8 mouse cellular contexts compared by ENCODE assay signal in genomic region chr7:47014564-47015389, GRCm38 (mm10). TPM values are rescaled to one million over a fixed set of nuclear protein-coding genes. Genes with fewer than 3 reads are reported as not detected.
DNase-seq lines count a peak whose midpoint lies in the region; ATAC-seq and TF ChIP-seq lines count a peak whose summit lies in the region.

No protein-coding gene starts in this region.

- no peak overlapping the region for H3K9ac ChIP-seq in kidney, postnatal 0 days (ENCODE audit: low read depth, low read length)
- H3K9ac ChIP-seq in embryonic facial prominence, embryonic 15.5 days = no peak overlapping the region
- no peak overlapping the region for H3K9ac ChIP-seq in intestine, embryonic 14.5 days (ENCODE audit: low read length)

- H3K9me3 ChIP-seq in kidney, postnatal 0 days (replicated peaks; ENCODE audit: low read length) = no peaks in the 10 kb centered on the region
- H3K9me3 ChIP-seq in embryonic facial prominence, embryonic 15.5 days (replicated peaks) = no peaks in the 10 kb centered on the region
- H3K9me3 ChIP-seq in intestine, embryonic 14.5 days (ENCODE audit: control insufficient read depth, low read length) = no peaks in the 10 kb centered on the region
- no peaks in the 10 kb centered on the region for H3K9me3 ChIP-seq in megakaryocyte, embryonic 14.5 days

- no peak for TF ChIP-seq CTCF in kidney, postnatal 0 days (IDR thresholded peaks at IDR 0.05; ENCODE audit: low read depth)

- DNase-seq in kidney, postnatal 0 days (ENCODE audit: low spot score) = peak; percentile 33
- no peak for DNase-seq in kidney, postnatal 14 days
- DNase-seq in intestine, embryonic 14.5 days (ENCODE audit: low spot score) = no peak
- no peak for DNase-seq in thymus, postnatal 4 days
- DNase-seq in layer of hippocampus, adult 9-11 months = no peak
- no peak for DNase-seq in frontal cortex, postnatal 14 days (ENCODE audit: low spot score in 2 of 2)

- no peaks in the 10 kb centered on the region for H3K36me3 ChIP-seq in kidney, postnatal 0 days (ENCODE audit: insufficient read depth, low read length)
- no peaks in the 10 kb centered on the region for H3K36me3 ChIP-seq in embryonic facial prominence, embryonic 15.5 days
- no peaks in the 10 kb centered on the region for H3K36me3 ChIP-seq in intestine, embryonic 14.5 days (ENCODE audit: control insufficient read depth, insufficient read depth, low read length)
- H3K36me3 ChIP-seq in megakaryocyte, embryonic 14.5 days (replicated peaks; ENCODE audit: low read length) = no peaks in the 10 kb centered on the region

- peak overlapping the region; percentile 63; the same call in 1 of the 2 replicates for H3K27ac ChIP-seq in kidney, postnatal 0 days
- 0 out of 2 replicates have a peak overlapping the region, but pooled peaks have one; percentile 63 for H3K27ac ChIP-seq in embryonic facial prominence, embryonic 15.5 days (replicated peaks)
- peak overlapping the region; percentile 38; the same call in 1 of the 2 replicates for H3K27ac ChIP-seq in intestine, embryonic 14.5 days (ENCODE audit: low read depth)

- 50% methylated on average over 10 of the region's 11 CpGs for WGBS in kidney, postnatal 0 days
- 59% methylated on average over 11 of the region's 11 CpGs for WGBS in embryonic facial prominence, embryonic 15.5 days
- WGBS in intestine, embryonic 14.5 days = 54% methylated on average over 10 of the region's 11 CpGs

- peaks cover 5% of the 10 kb centered on the region; the same call in 1 of the 2 replicates for H3K4me1 ChIP-seq in kidney, postnatal 0 days (replicated peaks; ENCODE audit: insufficient read depth, low read length)
- H3K4me1 ChIP-seq in embryonic facial prominence, embryonic 15.5 days = peaks cover 6% of the 10 kb centered on the region
- H3K4me1 ChIP-seq in intestine, embryonic 14.5 days (replicated peaks; ENCODE audit: control insufficient read depth, insufficient read depth, low read length) = peaks cover 13% of the 10 kb centered on the region; the same call in 1 of the 2 replicates
- H3K4me1 ChIP-seq in megakaryocyte, embryonic 14.5 days = peaks cover 61% of the 10 kb centered on the region

- no peaks in the 10 kb centered on the region for H3K27me3 ChIP-seq in kidney, postnatal 0 days (ENCODE audit: insufficient read depth, low read length)
- H3K27me3 ChIP-seq in embryonic facial prominence, embryonic 15.5 days = no peaks in the 10 kb centered on the region
- no peaks in the 10 kb centered on the region for H3K27me3 ChIP-seq in intestine, embryonic 14.5 days (replicated peaks; ENCODE audit: control insufficient read depth, insufficient read depth, low read length)
- peaks cover 3% of the 10 kb centered on the region for H3K27me3 ChIP-seq in megakaryocyte, embryonic 14.5 days (replicated peaks)

- no peak for ATAC-seq in kidney, postnatal 0 days (replicated peaks; ENCODE audit: low FRiP score, low read depth)
- no peak for ATAC-seq in embryonic facial prominence, embryonic 15.5 days (ENCODE audit: insufficient number of reproducible peaks, low FRiP score, low TSS enrichment, low read depth)
- no peak for ATAC-seq in intestine, embryonic 14.5 days (replicated peaks; ENCODE audit: low FRiP score, low TSS enrichment, low read depth)

- H3K4me3 ChIP-seq in kidney, postnatal 0 days (replicated peaks; ENCODE audit: low read depth, low read length) = no peak overlapping the region
- H3K4me3 ChIP-seq in embryonic facial prominence, embryonic 15.5 days (replicated peaks) = no peak overlapping the region
- H3K4me3 ChIP-seq in intestine, embryonic 14.5 days (ENCODE audit: low read depth, low read length) = no peak overlapping the region
- peak overlapping the region; percentile 83 for H3K4me3 ChIP-seq in megakaryocyte, embryonic 14.5 days (replicated peaks)

- H3K4me2 ChIP-seq in kidney, postnatal 0 days (ENCODE audit: low read length) = no peak overlapping the region
- H3K4me2 ChIP-seq in embryonic facial prominence, embryonic 15.5 days (replicated peaks) = no peak overlapping the region
- H3K4me2 ChIP-seq in intestine, embryonic 14.5 days (ENCODE audit: low read length) = no peak overlapping the region

RNA-seq across cellular contexts. Expression of gene Spty2d1, which starts 6.6 kb away (rescaled TPM):
- polyA plus RNA-seq in kidney, postnatal 0 days (2015; fragmentation: Nextera tagmentation; extraction: Ambion mirVana) = 13.7 and 15.9 TPM in 2 replicates
- polyA plus RNA-seq in embryonic facial prominence, embryonic 15.5 days (2015; fragmentation: Nextera tagmentation; extraction: Ambion mirVana) = 20.5 and 21.3 TPM in 2 replicates
- polyA plus RNA-seq in intestine, embryonic 14.5 days (2014; fragmentation: Nextera tagmentation; extraction: Ambion mirVana) = 17.6 and 18.0 TPM in 2 replicates
- 3.1 and 5.2 TPM in 2 replicates for polyA plus RNA-seq in megakaryocyte, embryonic 14.5 days (2012; ENCODE audit: insufficient read depth, low replicate concordance)

RNA-seq across cellular contexts. Expression of gene Gm9999, which starts 31.4 kb away (rescaled TPM):
- polyA plus RNA-seq in kidney, postnatal 0 days (2015; fragmentation: Nextera tagmentation; extraction: Ambion mirVana) = not detected in 2 replicates
- not detected in 2 replicates for polyA plus RNA-seq in embryonic facial prominence, embryonic 15.5 days (2015; fragmentation: Nextera tagmentation; extraction: Ambion mirVana)
- not detected in 2 replicates for polyA plus RNA-seq in intestine, embryonic 14.5 days (2014; fragmentation: Nextera tagmentation; extraction: Ambion mirVana)
- not detected in 2 replicates for polyA plus RNA-seq in megakaryocyte, embryonic 14.5 days (2012; ENCODE audit: insufficient read depth, low replicate concordance)

RNA-seq across cellular contexts. Expression of gene Tmem86a, which starts 35.6 kb away (rescaled TPM):
- 42.1 and 43.6 TPM in 2 replicates for polyA plus RNA-seq in kidney, postnatal 0 days (2015; fragmentation: Nextera tagmentation; extraction: Ambion mirVana)
- 20.3 and 22.3 TPM in 2 replicates for polyA plus RNA-seq in embryonic facial prominence, embryonic 15.5 days (2015; fragmentation: Nextera tagmentation; extraction: Ambion mirVana)
- 30.6 and 31.4 TPM in 2 replicates for polyA plus RNA-seq in intestine, embryonic 14.5 days (2014; fragmentation: Nextera tagmentation; extraction: Ambion mirVana)
- 6.3 and 26.3 TPM in 2 replicates for polyA plus RNA-seq in megakaryocyte, embryonic 14.5 days (2012; ENCODE audit: insufficient read depth, low replicate concordance)

RNA-seq across cellular contexts. Expression of gene Uevld, which starts 56.5 kb away (rescaled TPM):
- polyA plus RNA-seq in kidney, postnatal 0 days (2015; fragmentation: Nextera tagmentation; extraction: Ambion mirVana) = 7.2 and 8.0 TPM in 2 replicates
- polyA plus RNA-seq in embryonic facial prominence, embryonic 15.5 days (2015; fragmentation: Nextera tagmentation; extraction: Ambion mirVana) = 9.8 and 10.7 TPM in 2 replicates
- 11.4 and 12.6 TPM in 2 replicates for polyA plus RNA-seq in intestine, embryonic 14.5 days (2014; fragmentation: Nextera tagmentation; extraction: Ambion mirVana)
- 0.04 TPM in 1 of 2 replicates, not detected in the other for polyA plus RNA-seq in megakaryocyte, embryonic 14.5 days (2012; ENCODE audit: insufficient read depth, low replicate concordance)
